Mouse (Mus musculus) frontal cortex, adult 2 months (tissue): Measurements from ENCODE around the gene H2afv. TPM values are rescaled to one million over a fixed set of nuclear protein-coding genes. Genes with fewer than 3 reads are reported as not detected.
"Not testable (repeated sequence)": the region's sequence is repeated elsewhere in the genome, so short reads cannot be mapped to it uniquely, and the experiment has no call there.

Experiments
- DNase-seq, 2 experiments: peaks; one replicate each; pipeline ENCODE4 v3.0.0; 2022; ENCODE audit warnings: low spot score in 1 of 2; ENCODE audit errors: extremely low spot score in 1 of 2
- polyA plus RNA-seq: library from polyadenylated mRNA; depleted of rRNA; stranded (reverse); fragments of >200 nt; gene quantifications from 2 replicates; pipeline ENCODE4 v1.2.3, GENCODE M21; 2012

H2afv gene
- polyA plus RNA-seq, 1 experiment = 75.0 TPM

DNA sequence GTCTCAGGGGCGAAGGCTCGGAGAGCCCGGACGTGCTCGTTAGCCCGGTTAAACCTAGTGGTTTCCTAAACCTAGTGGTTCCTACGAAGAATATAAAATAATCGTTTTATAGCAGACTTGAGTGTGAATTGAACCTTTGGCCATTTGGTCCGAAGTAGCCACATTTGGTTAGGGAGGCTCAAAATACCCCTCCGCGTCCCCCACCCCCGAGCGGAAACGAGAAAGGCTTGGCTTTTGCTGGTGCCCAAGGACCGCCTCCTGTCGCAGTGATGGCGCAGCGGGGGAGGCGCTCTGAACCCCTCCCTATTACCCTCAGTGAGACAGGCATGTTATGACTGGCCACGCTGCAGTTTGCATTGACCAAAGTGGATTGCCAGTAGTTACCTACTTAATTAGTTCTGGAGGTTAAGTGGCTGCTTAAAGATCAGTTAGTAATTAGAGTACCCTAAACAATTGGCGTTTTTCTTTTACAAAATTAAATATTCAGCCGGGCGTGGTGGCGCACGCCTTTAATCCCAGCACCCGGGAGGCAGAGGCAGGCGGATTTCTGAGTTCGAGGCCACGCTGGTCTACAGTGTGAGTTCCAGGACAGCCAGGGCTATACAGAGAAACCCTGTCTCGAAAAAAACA lies 27.7 kb downstream of the H2afv start:
- peak; percentile 72 to 84 for DNase-seq

DNA sequence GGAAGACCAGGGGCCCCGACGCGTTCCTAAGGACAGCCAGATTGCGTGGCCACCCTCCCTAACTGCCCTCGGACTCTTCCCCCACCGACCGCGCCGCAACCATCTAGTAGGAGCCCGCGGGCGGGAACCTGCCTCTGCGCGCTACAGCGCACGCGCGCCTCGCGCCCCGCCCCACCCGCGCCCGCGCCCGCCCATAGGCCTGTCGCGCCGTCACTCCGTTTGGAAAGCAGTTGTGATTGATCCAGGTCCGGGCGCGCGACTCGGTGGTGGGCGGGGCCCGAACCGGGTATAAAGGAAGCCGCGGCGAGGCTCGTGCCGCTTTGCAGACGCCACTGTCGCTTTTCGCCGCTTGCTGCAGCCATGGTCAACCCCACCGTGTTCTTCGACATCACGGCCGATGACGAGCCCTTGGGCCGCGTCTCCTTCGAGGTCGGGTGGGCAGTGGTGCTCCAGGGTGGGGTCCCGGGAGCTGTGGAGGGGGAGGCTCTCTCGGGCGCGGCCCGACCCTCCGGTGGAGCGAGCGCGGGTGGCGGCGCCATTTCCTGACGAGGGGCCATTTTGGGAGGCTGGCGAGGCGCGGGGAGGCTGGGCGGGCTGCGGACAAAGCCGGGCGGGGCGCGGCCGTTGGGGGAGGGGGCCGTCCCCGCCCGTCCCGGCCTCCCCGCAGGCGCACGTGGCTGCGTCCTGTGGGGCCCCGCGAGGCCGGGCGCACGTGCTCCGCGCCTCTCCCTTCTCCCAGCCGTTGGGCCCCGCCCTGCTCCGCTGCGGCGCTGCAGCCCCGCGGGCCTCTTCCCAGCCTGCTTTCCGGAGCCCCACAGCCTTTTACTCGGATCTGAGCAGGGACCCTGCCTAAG lies 28.5 kb downstream of the H2afv start:
- peak; percentile 96 to 99 for DNase-seq

DNA sequence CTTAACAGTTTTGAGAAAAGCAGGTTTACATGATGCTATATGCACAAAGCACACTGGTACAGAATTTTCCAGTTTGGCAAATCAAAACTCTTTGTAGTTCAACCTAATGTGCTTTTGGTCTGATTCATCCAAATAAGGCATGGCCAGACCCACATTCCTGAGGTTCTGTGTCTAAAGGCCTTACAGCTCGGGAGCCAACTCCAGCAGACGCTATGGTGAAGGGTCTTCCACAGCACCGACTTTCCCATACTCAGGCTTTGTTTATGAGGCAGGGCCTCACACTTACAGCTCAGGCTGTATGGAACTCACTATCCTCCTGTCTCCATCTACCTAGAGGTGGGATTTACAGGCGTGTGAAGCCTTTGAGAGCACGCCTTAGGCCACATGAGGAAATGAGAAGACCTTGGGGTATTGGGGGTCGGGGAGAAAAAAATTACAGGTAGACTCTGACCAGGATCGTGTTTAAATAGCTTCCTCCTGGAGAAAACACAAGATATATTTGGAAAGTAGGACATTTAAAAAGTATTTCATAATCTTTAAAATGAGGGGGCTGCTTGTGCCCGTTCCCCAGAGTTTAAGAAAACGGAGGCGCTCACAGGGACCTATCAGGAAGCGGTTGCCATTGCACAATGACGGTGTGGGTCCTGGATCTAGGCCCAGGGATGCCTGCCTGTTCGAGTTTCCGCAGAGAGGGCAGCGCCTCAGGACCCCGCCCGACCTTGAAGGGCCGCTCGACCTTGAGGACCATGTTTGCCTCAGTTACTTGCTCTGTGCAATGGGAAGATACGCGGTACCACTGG lies 29.3 kb downstream of the H2afv start, which contains the start of gene Ppia:
Gene Ppia, plus strand, starts transcription at position 693 of the 800 bp plus-strand sequence.
- DNase-seq = no peak

DNA sequence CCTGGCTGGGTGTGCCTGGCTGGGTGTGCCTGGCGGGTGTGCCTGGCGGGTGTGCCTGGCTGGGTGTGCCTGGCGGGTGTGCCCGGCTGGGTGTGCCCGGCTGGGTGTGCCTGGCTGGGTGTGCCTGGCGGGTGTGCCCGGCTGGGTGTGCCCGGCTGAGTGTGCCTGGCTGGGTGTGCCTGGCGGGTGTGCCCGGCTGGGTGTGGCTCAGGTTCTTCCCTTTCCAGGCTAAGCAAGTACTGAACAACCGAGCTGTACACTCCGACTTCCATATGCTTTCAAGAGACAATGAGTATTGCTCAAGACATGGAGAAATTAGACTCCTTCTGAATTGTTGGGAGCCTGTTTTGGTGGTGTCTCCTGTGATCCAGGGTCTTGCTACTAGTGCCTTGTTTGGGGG lies 31.0 kb downstream of the H2afv start:
- no peak for DNase-seq

DNA sequence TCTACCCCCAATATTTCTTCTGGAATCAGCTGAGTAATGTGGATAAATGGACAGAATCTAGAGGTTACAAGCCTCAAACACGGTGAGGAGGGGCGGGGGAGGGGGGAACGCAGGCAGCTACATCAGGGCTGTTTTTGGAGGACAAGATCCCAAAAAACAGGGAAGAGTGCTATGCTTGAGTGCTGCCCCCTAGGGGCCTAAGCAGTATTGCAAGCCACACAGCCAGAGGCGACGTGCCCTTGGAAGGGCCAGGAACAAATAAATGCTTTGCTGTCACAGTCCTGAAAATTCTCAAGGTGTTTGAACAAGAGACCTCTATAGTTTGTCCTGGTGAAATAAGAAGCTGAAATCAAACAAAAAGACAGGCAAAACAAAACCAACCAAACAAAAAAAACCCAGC lies 32.6 kb downstream of the H2afv start:
- DNase-seq = peak in 1 of 2 experiments; percentile 93

DNA sequence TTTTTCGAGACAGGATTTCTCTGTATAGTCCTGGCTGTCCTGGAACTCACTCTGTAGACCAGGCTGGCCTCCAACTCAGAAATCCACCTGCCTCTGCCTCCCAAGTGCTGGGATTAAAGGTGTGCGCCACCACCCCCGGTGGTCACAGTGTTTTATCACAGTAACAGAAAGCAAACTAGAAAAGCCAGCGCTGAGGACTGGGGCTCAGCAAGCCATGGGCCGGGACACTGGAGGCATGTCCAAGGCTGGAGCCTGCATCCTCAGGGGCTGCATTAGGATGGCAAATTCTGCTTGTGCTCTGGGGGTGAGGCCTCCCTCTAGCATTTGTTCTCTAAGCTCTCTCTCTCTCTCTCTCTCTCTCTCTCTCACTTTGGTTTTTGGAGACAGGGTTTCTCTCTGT lies 33.5 kb downstream of the H2afv start:
- not testable (repeated sequence) for DNase-seq

DNA sequence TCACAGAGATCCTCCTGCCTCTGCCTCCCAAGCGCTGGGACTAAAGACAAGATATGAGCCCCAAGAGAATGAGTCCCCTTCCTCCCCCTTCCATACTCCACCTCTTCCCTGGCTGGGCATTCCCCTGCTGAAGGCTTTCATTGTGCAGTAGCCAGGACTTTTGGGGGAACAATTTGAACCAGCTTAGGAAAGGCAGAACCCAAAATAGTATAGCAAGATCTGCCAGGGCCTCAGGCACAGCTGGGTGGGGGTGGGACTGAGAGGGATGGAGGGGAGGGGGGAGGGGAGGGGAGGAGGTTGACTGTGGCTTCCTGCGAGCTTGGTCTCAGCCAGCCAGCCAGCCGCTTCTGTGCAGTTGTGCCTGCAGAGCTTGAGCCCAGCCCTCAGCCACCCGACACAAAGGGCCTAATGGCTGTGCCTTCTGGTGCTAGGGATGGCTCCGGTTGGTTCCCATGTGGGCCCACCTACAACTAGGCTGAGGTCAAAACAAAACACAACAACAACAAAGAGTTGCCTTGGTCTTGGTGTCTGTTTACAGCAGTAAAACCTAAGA lies 34.1 kb downstream of the H2afv start:
- no peak for DNase-seq

DNA sequence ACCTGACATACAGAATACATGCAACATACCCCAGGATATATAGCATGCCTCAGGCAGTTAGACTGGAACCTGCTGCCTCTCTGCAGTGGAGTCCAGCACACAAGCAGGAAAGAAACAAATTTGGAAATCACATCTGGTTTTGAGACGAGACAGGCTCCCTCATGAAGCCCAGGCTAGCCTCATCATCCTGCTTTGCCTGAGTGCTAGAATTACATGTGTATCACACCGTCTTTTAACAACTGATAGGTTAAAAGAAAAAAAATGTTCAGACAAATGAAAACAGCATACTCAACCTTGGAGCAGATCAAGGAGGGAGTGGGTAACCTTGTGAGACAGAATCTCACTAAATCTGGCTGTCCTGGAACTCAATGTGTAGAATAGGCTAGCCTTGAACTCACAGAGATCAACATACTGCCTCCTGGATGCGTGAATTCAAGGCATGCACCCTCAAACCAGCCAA lies 37.1 kb downstream of the H2afv start:
- no peak for DNase-seq

DNA sequence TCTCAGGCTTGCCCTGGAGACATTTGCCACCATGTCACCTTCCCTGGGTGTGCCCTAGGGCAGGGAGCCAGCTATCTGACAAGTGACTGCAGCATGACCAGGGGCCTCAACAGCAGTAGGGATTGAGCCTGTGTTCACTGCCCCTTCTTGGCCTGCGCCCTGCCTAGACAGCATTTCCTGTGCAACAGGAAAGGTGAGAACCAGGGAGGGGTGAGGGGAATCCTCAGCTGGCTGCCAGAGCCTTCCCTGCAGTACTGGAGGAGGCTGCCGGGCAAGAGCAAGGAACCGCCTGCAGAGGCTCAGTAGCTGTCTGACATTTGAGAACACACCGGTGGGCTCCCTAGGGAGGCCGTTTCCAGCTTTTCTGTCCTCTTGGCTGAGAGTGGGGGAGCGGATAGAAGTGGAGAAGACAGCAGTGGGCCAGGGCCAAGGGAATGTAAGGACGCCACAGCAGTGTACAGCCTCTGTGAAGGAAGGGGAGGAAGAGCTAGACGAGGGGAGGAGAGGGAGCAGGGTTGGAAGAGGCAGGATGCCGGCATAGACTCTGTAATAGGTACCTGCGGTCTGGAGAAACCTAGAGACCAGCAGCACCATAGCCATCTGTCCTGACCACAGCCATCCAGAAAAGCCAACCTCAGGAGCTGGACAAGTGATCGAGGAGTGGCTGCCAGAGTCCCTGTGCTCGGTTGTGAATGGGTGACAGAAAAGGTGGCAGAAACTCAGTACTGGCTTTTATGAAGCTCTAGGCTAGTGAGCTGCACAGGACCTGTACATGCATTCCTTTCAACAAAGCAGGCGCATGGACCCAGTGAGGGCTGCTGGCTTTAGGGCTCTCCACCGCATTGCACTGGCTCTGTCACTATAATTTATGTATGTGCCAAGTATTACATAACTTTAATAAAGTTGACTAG lies 37.7 kb downstream of the H2afv start:
- DNase-seq = peak in 1 of 2 experiments; percentile 63

DNA sequence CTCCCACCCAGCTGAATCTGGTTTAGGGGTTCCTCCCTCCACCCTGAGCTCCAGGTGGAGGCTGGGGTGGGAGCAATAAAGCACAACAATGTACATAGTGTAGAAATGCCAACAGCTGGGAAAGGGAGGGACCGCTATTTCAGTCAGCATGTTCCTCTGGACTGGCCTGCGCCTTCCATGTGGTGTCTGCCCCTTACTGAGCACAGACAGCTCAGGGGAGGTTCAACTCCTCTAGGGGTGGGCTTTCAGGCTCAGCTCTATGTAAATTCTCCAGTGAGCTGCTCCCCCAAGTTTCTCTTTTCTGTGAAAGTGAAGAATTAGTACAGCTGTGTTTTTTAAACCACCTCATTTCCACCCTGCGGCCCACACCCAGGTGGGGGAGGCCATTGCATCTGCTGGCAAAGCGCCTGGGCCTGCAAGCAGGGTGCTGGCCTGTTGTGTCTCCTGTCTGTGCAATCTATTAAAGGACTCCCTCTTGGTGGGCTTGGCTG lies 38.6 kb downstream of the H2afv start:
- peak in 1 of 2 experiments; percentile 63 for DNase-seq

DNA sequence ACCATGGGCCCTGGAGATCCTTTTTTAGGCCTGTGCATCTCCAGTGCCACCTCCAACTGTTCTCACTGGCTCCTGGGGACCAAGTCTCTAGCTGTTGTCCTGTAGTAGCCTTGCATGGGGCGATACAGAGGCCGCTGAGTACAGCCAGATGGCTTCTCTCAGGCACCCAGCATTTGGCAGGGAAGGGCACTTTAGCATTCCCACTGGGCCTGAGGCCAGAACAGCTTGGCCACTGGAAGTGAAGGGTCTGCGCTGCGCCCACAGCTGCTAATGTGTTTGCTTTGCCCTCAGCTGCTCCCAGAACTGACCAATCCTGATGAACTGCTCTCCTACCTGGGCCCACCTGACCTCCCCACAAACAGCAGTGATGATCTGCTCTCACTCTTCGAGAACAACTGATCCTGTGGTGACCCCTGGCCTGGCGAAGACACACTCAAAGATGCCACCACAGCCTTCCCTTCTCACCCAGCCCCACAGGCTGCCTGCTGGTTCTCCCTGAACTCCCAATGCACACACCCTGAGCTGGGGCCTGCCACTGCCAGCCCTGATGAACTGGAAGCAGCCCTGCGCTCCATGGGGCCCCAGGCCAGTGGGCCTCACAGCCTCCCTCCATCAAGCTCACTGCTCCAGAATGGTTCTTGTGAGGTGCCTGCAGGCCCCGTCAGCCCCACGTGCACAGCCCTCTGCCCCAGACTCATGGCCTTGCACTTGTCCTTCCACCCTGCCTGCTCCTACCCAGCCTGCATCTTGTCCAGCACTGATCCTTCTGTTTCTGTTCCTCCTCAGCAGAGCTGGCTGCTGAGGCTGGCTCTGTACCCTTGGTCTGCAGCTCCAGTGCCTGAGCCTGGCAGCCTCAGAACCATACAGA lies 39.3 kb downstream of the H2afv start:
- no peak for DNase-seq

DNA sequence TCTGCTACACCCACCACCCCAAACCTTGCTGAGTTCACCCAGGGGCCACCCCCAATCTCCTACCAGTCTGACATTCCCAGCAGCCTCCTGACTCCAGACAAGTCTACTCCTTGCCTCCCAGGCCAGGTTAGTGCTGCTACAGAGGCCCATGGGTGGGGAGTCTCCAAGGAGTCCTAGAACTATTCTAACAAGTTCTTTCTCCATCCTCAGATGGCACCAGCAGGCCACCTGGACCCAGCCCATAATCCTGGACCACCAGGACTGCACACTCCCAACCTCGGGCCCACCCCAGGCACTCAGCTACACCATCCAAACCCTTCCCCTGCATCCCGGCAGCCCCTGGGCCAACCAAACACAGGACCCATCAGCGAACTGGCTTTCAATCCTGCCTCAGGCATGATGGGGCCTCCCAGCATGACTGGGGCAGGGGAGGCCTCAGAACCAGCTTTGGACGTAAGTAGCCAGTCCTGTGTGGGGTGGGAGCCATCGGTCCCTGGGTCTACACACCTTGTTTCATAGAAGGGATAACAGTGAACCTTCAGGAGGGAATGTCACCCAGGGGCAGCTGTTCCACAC lies 40.3 kb downstream of the H2afv start:
- no peak for DNase-seq

DNA sequence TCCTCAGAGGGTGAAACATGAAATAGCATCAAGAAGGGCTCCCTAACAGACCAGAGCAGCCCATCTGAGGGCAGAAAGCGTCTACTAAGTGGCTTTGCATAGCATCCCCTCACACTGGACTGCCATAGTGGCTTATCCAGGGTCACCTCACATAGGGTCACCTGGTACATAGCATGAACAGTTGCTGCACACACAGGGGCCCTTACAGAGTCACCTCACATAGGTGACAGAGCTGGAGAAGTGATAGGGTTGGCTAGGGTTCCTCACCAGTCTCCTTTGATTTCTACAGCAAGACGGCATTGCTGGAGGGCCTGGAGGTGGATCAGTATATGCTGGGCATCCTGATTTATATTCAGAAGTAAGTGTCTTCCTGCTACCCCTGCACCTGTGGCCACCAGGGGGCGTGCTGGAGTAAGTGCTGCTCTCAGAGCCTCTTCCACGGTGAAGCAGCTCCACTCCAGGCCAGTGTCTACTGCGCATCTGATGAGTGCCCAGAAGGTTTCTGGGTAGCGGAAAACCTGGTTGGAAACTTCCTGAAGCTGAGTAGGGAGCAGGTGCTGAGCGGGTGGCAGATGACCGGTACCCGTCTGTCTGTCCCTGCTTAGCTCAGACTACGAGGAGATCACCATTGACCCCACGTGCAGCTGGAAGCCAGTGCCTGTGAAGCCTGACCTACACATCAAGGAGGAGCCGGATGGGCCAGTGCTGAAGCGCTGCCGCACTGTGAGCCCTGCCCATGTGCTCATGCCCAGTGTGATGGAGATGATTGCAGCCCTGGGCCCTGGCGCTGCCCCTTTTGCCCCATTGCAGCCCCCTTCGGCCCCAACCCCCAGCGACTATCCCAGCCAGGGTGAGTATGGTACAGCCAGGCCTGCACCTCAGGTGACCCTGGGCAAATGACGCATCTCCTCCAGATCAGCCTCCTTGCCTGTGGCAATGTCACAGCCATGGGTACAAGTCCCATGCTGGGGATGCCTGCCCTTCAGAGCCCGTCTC lies 41.4 kb downstream of the H2afv start:
- DNase-seq = peak in 1 of 2 experiments; percentile 75

DNA sequence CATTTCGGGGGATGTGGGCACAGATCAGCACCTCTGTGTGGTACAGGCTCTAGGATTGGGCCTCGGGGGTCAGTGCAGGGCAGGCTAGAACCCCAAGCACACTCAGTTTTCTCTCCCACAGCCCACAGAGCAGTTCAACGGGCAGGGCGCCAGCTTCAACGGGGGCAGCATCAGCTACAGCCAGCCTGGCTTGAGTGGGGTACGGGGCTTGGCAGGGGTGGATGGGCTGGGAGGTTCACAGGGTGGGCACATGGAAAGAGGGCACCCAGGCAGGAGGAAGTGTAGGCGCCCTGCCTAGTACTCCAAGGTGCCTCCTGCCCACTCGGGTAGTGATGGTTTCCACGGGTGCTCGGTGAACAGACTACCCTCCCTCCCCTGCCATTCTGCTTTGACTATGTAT lies 46.1 kb downstream of the H2afv start:
- peak in 1 of 2 experiments; percentile 1 for DNase-seq

DNA sequence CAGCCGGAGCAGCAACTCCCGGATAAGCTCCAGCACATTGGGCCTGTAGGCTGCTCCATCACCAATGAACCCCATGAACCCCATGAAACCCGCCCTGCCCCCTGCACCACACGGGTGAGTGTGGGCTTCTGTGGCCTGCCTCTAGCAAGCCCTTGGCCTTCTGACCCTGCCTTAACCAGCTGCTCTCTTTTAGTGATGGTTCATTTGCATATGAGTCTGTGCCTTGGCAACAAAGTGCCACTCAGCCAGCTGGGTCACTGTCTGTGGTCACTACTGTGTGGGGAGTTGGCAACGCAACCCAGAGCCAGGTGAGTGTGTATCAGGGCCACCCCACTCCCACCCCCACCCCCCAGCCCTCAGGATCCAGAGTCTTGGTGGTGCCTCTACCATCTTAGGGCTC lies 48.7 kb downstream of the H2afv start:
- no peak for DNase-seq

DNA sequence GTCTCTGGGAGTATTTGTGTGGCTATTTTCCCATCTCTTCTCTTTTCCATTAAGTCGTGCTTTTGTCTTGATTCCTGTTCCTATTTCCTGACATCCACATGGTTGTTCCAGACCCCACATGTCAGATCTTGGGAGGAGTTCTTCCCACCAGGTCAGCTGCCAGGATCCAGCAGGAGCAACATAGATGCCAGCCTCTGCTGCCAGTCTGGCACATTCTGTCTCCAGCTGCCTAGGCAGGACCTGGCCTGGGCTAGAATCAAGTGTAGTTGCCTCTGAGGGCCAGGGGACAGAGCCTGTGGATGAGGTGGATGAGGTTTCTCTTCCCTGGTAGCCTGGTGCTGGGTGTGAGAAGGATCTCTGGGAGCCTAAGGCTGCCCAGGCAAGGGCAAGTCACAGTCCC lies 50.4 kb downstream of the H2afv start:
- no peak for DNase-seq

DNA sequence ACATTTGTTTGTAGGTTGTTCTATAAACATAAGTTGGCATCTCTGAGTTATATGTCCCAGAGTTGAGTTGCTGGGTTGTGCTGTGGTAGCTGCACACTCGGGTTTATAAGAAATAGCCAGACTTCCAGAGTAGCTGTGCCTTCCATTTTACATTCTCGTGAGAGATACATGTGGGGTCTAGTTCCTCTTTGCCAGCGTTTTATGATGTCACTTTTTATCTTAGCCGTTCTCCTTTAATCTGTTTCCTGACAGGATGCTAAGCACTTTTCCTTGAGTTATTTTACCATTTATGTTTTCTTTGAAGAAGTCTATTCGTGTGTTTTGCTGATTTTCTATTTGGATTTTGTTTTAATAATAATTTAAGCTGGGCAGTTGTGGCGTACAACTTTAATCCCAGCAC lies 51.4 kb downstream of the H2afv start:
- no peak for DNase-seq
